Mouse (Mus musculus): ENCODE measurements around the gene Podn.
A peak's percentile ranks its signal among the peaks of the same experiment; 100 is the strongest.
"Not testable (repeated sequence)": the region's sequence is repeated elsewhere in the genome, so short reads cannot be mapped to it uniquely, and the experiment has no call there.

Podn gene

GRCm38 (mm10) chr4:108096345-108096744 lies at the start of gene Podn:
Podn (minus strand) TSS chr4:108096445.
- DNase-seq (ENCODE audit: low read depth, low spot score): no peak

GRCm38 (mm10) chr4:108145554-108145953 lies 49.3 kb upstream of the Podn start:
- peak; percentile 73 for DNase-seq (ENCODE audit: low read depth, low spot score)

GRCm38 (mm10) chr4:108144880-108145279 lies 48.6 kb upstream of the Podn start, which contains the start of gene Scp2:
Scp2 (minus strand) TSS chr4:108144998.
- DNase-seq (ENCODE audit: low read depth, low spot score): peak; percentile 58

- DNase-seq (ENCODE audit: low read depth, low spot score): no peak
Measured at GRCm38 (mm10) chr4:108143778-108144177, 47.5 kb upstream of the Podn start.

GRCm38 (mm10) chr4:108143178-108143577 lies 46.9 kb upstream of the Podn start:
- not testable (repeated sequence) for DNase-seq (ENCODE audit: low read depth, low spot score)

GRCm38 (mm10) chr4:108136938-108137337 lies 40.7 kb upstream of the Podn start:
- DNase-seq (ENCODE audit: low read depth, low spot score): no peak

GRCm38 (mm10) chr4:108130452-108130851 lies 34.2 kb upstream of the Podn start:
- no peak for DNase-seq (ENCODE audit: low read depth, low spot score)

- no peak for DNase-seq (ENCODE audit: low read depth, low spot score)
Measured at GRCm38 (mm10) chr4:108128339-108128738, 32.1 kb upstream of the Podn start.

GRCm38 (mm10) chr4:108127516-108127915 lies 31.3 kb upstream of the Podn start:
- DNase-seq (ENCODE audit: low read depth, low spot score): no peak

- DNase-seq (ENCODE audit: low read depth, low spot score): no peak
Measured at GRCm38 (mm10) chr4:108126260-108126659, 30.0 kb upstream of the Podn start.

GRCm38 (mm10) chr4:108124104-108124503 lies 27.9 kb upstream of the Podn start:
- DNase-seq (ENCODE audit: low read depth, low spot score): no peak

GRCm38 (mm10) chr4:108117924-108118876 lies 22.0 kb upstream of the Podn start:
- peak; percentile 96 for DNase-seq (ENCODE audit: low read depth, low spot score)

GRCm38 (mm10) chr4:108117488-108117887 lies 21.2 kb upstream of the Podn start:
- DNase-seq (ENCODE audit: low read depth, low spot score): peak; percentile 27

- no peak for DNase-seq (ENCODE audit: low read depth, low spot score)
Measured at GRCm38 (mm10) chr4:108116466-108116865, 20.2 kb upstream of the Podn start.

GRCm38 (mm10) chr4:108110706-108111105 lies 14.5 kb upstream of the Podn start:
- DNase-seq (ENCODE audit: low read depth, low spot score): no peak

- DNase-seq (ENCODE audit: low read depth, low spot score): no peak
Measured at GRCm38 (mm10) chr4:108109728-108110127, 13.5 kb upstream of the Podn start.

GRCm38 (mm10) chr4:108092741-108093397 lies 3.4 kb downstream of the Podn start:
- DNase-seq (ENCODE audit: low read depth, low spot score): no peak

- no peak for DNase-seq (ENCODE audit: low read depth, low spot score)
Measured at GRCm38 (mm10) chr4:108083993-108084392, 12.3 kb downstream of the Podn start.

- DNase-seq (ENCODE audit: low read depth, low spot score): no peak
Measured at GRCm38 (mm10) chr4:108083032-108083735, 13.1 kb downstream of the Podn start.

- DNase-seq (ENCODE audit: low read depth, low spot score): no peak
Measured at GRCm38 (mm10) chr4:108082401-108082806, 13.8 kb downstream of the Podn start.

- DNase-seq (ENCODE audit: low read depth, low spot score): no peak
Measured at GRCm38 (mm10) chr4:108080876-108081275, 15.4 kb downstream of the Podn start.

- peak; percentile 31 for DNase-seq (ENCODE audit: low read depth, low spot score)
Measured at GRCm38 (mm10) chr4:108079762-108080161, 16.5 kb downstream of the Podn start.

Data from R1 (cell line).